Mouse (Mus musculus): ENCODE data around the gene Clhc1.

DNA sequence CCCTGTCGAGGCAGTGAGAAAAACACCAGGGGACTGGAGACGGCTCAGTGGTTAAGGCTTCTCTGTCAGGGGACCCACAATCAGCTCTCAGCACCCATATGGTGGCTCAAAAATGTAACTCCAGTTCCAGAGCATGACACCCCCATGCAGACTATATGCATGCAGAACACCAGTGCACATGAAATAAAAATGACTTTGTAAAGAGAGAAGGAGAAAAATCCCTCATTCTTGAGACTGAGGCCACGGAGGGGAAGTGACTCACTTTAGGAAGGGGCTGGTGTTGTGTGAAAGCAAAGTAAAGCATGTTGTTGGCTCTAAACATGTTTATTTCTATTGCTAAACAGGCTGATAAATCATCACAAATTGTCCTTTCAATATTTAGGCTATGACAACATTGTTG lies 13.2 kb downstream of the Clhc1 start:
- no peak for TF ChIP-seq TCF12 (IDR thresholded peaks at IDR 0.05; ENCODE audit: low read depth, low read length)
- TF ChIP-seq CTCF (conservative IDR thresholded peaks at IDR 0.05 in 1 of 2, IDR thresholded peaks at IDR 0.05 in 1 of 2; ENCODE audit: low read depth in 2 of 2, low read length in 2 of 2) = no peak
- TF ChIP-seq POLR2A (IDR thresholded peaks at IDR 0.05; ENCODE audit: low read depth, low read length) = no peak
- no peak for TF ChIP-seq E2F4 (IDR thresholded peaks at IDR 0.05; ENCODE audit: insufficient replicate concordance, low read depth, low read length)
- TF ChIP-seq GABPA (IDR thresholded peaks at IDR 0.05; ENCODE audit: insufficient replicate concordance, low read depth, low read length) = no peak
